Mouse (Mus musculus): ENCODE measurements at regions not wholly inside any gene's neighbourhood (a gene's known extent, or its start where the extent isn't known, plus 50 kb on each side); places are given as distances from the start of the nearest gene placed in this dataset.

DNA sequence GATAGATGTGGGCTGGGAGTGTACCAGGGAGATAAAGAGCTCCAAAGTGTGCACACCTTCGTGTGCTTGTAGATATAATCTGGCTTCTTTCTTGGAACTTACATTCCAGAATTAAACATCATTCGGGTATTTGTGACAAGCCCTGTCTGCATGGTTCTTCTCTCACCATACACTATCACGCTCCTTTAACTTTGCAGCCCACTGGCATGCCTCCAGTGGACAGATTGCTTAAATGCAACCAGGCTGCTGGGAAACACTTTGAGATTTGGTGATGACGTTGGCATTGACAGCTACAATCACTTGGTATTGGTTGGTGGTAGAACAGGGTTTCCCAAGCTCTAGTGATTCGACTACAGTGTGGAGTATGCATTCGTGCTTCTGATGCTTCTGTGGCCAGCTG is 70.7 kb upstream of the Bmp2 start:
- intact Hi-C loops (cut with DNase I) = no loop called here
- Histone ChIP-seq H3K4me3 (no peak overlapping the region), H3K27ac (no peak overlapping the region)
- no peak for DNase-seq
- no peak for TF ChIP-seq CTCF (IDR thresholded peaks at IDR 0.05)

- H3K4me3 ChIP-seq = no peak overlapping the region
- intact Hi-C loops (cut with DNase I) = no loop called here
- H3K27ac ChIP-seq = no peak overlapping the region
These were observed 70.2 kb upstream of the Bmp2 start for GRCm38 (mm10) chr2:133481785-133482184.

DNA sequence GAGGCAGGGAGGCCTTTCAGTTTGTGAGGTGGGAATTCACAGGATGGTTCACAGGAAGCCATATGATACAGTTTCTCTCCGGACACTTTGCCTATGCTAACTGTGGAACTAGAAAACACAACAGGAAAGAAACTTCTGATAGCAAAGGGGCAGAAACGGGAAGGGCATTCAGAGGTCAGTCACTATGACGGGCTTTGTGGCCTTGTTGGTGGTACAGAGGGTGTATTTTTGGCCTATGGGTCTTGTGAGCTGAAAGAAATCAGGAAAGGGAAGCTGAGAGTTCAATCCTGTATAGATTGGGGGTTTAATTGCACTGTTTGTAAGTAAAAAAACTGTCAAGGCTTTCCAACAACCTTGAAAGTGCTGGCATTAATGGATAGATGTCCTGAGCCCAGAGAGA is 56.5 kb upstream of the Bmp2 start:
- no peak for TF ChIP-seq CTCF (IDR thresholded peaks at IDR 0.05)
- no peak overlapping the region for H3K4me3 ChIP-seq
- peak; percentile 21 for DNase-seq
- no peak overlapping the region for H3K27ac ChIP-seq
- intact Hi-C loops (cut with DNase I) = no loop called here

More at GRCm38 (mm10) chr2:133481785-133482184, 70.2 kb upstream of the Bmp2 start:
- no peak for TF ChIP-seq CTCF (IDR thresholded peaks at IDR 0.05)
- DNase-seq = no peak

- no peak for TF ChIP-seq CTCF (IDR thresholded peaks at IDR 0.05)
These were observed 55.6 kb upstream of the Bmp2 start for GRCm38 (mm10) chr2:133496389-133496788.

GRCm38 (mm10) chr2:133497071-133497470 is 54.9 kb upstream of the Bmp2 start:
- no peak for DNase-seq
- intact Hi-C loops (cut with DNase I) = no loop called here
- Histone ChIP-seq H3K4me3 (no peak overlapping the region), H3K27ac (no peak overlapping the region)
- no peak for TF ChIP-seq CTCF (IDR thresholded peaks at IDR 0.05)

More at GRCm38 (mm10) chr2:133496389-133496788, 55.6 kb upstream of the Bmp2 start:
- no peak for DNase-seq
- intact Hi-C loops (cut with DNase I) = no loop called here
- H3K4me3 ChIP-seq = no peak overlapping the region
- H3K27ac ChIP-seq = no peak overlapping the region

DNA sequence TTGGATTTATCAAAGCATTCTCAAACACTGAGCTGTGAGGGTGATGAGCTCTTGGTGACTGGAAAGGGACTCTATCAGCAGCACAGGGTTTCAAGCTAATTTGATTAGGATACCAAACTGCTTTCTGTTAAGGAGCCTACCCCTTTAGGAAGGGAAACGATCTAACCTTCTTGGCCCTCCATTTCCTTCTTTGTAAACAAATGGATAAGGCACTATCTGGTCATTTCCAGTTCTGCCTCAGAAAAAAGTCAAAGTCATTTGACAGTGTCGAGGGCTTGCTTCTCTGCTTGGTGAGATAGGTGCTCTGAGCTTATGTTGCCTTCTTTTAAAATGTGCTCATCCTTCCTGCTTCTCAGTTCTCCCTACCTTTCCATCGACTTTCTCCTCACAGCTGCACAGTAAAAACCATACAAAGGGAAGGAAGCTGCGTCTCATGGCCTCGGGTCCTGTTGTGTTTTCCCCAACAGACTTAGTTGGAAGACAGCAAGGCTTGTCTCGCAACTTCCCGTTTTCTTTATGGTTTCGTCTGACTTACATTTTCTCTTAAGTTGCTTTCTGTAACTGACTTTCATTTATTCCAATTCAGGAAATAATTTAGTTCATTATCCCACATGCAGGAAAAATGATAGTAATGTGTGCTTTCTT is 54.3 kb upstream of the Bmp2 start:
- H3K4me3 ChIP-seq = no peak overlapping the region
- intact Hi-C loops (cut with DNase I) = no loop called here
- H3K27ac ChIP-seq = no peak overlapping the region; the same call in 1 of the 2 replicates
- no peak for TF ChIP-seq CTCF (IDR thresholded peaks at IDR 0.05)
- no peak for DNase-seq

DNA sequence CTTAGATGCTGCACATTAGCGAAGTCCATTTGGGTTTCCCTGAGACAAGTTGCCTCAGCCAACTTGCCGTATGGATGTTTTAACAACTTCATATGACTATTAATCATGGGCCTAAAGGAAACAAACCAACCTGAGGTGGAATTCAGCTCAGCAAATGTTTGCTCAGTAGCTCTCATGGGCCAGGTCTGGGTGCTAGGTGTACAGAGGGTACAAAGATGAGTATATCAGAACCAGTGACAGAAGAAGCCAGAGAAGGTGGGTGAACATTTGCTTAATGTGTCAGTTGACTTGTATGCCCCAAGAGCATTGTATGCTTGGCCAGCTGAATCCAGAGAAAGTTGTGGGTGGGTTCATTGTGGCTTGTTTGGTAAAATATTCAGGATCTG is 53.8 kb upstream of the Bmp2 start:
- no peak for DNase-seq
- H3K27ac ChIP-seq = peak overlapping the region; percentile 49; the same call in 1 of the 2 replicates
- TF ChIP-seq CTCF (IDR thresholded peaks at IDR 0.05) = no peak
- intact Hi-C loops (cut with DNase I) = no loop called here
- no peak overlapping the region for H3K4me3 ChIP-seq

GRCm38 (mm10) chr2:133498717-133499143 is 53.2 kb upstream of the Bmp2 start:
- no peak overlapping the region for H3K4me3 ChIP-seq
- H3K27ac ChIP-seq = peak overlapping the region; percentile 49
- intact Hi-C loops (cut with DNase I) = no loop called here
- no peak for DNase-seq
- no peak for TF ChIP-seq CTCF (IDR thresholded peaks at IDR 0.05)

GRCm38 (mm10) chr2:133499904-133500303 is 52.1 kb upstream of the Bmp2 start:
- H3K27ac ChIP-seq = no peak overlapping the region
- intact Hi-C loops (cut with DNase I) = no loop called here
- no peak for TF ChIP-seq CTCF (IDR thresholded peaks at IDR 0.05)
- H3K4me3 ChIP-seq = no peak overlapping the region
- DNase-seq = no peak
